Mouse (Mus musculus): Measurements from ENCODE around the gene Epha7. TPM values are rescaled to one million over a fixed set of nuclear protein-coding genes. Genes with fewer than 3 reads are reported as not detected.
A peak's percentile ranks its signal among the peaks of the same experiment; 100 is the strongest.

Epha7 gene
- polyA plus RNA-seq, 1 experiment from 2014 or later: 61.3 TPM

- WGBS: under 1% methylated on average over 64 of the region's 72 CpGs
- H3K4me1 ChIP-seq (ENCODE audit: insufficient read depth): no peaks in the 10 kb centered on the region
- DNase-seq: peak; percentile 83
- H3K36me3 ChIP-seq (ENCODE audit: insufficient read depth): 0 out of 2 replicates have a peak, but pooled peaks cover 2% of the 10 kb centered on the region
- H3K27me3 ChIP-seq (ENCODE audit: insufficient read depth, low read length): no peaks in the 10 kb centered on the region
- peak overlapping the region; percentile 85 for H3K4me3 ChIP-seq (ENCODE audit: low read depth, low read length)
- H3K4me2 ChIP-seq: peak overlapping the region; percentile 73
- H3K9ac ChIP-seq: peak overlapping the region; percentile 88
- TF ChIP-seq CTCF (IDR thresholded peaks at IDR 0.05; ENCODE audit: low read depth): peak; percentile 47
- no peaks in the 10 kb centered on the region for H3K9me3 ChIP-seq (ENCODE audit: low read depth, low read length)
- peak overlapping the region; percentile 95 for H3K27ac ChIP-seq (ENCODE audit: low read depth)
- ATAC-seq (ENCODE audit: insufficient read depth): peak; percentile 42
Measured at GRCm38 (mm10) chr4:28814816-28815620, 2.1 kb downstream of the Epha7 start.

GRCm38 (mm10) chr4:28815621-28815920, 2.6 kb downstream of the Epha7 start:
- peak overlapping the region; percentile 73 for H3K4me2 ChIP-seq

GRCm38 (mm10) chr4:28823616-28824015, 10.7 kb downstream of the Epha7 start:
- WGBS: 27% methylated on average over 1 of the region's 1 CpGs
- Histone ChIP-seq H3K4me3 (ENCODE audit: low read depth, low read length) (no peak overlapping the region), H3K27me3 (ENCODE audit: insufficient read depth, low read length) (no peaks in the 10 kb centered on the region), H3K4me2 (no peak overlapping the region), H3K27ac (ENCODE audit: low read depth) (no peak overlapping the region), H3K4me1 (ENCODE audit: insufficient read depth) (no peaks in the 10 kb centered on the region), H3K9ac (no peak overlapping the region), H3K36me3 (ENCODE audit: insufficient read depth) (peaks cover 24% of the 10 kb centered on the region; the same call in 1 of the 2 replicates), H3K9me3 (ENCODE audit: low read depth, low read length) (no peaks in the 10 kb centered on the region)
- ATAC-seq (ENCODE audit: insufficient read depth): no peak
- DNase-seq: no peak
- no peak for TF ChIP-seq CTCF (IDR thresholded peaks at IDR 0.05; ENCODE audit: low read depth)

More at GRCm38 (mm10) chr4:28815621-28815920, 2.6 kb downstream of the Epha7 start:
- Histone ChIP-seq H3K9me3 (ENCODE audit: low read depth, low read length) (no peaks in the 10 kb centered on the region), H3K4me1 (ENCODE audit: insufficient read depth) (no peaks in the 10 kb centered on the region), H3K9ac (peak overlapping the region; percentile 88), H3K4me3 (ENCODE audit: low read depth, low read length) (peak overlapping the region; percentile 85), H3K36me3 (ENCODE audit: insufficient read depth) (0 out of 2 replicates have a peak, but pooled peaks cover 7% of the 10 kb centered on the region), H3K27ac (ENCODE audit: low read depth) (peak overlapping the region; percentile 95; the same call in 1 of the 2 replicates), H3K27me3 (ENCODE audit: insufficient read depth, low read length) (no peaks in the 10 kb centered on the region)
- WGBS: 0% methylated on average over 15 of the region's 15 CpGs
- no peak for TF ChIP-seq CTCF (IDR thresholded peaks at IDR 0.05; ENCODE audit: low read depth)
- DNase-seq: no peak
- no peak for ATAC-seq (ENCODE audit: insufficient read depth)

GRCm38 (mm10) chr4:28824616-28825015, 11.7 kb downstream of the Epha7 start:
- no peak overlapping the region for H3K4me2 ChIP-seq
- H3K9me3 ChIP-seq (ENCODE audit: low read depth, low read length): no peaks in the 10 kb centered on the region
- H3K36me3 ChIP-seq (ENCODE audit: insufficient read depth): peaks cover 24% of the 10 kb centered on the region; the same call in 1 of the 2 replicates
- peak; percentile 61 for DNase-seq
- no peak for TF ChIP-seq CTCF (IDR thresholded peaks at IDR 0.05; ENCODE audit: low read depth)
- 24% methylated on average over 7 of the region's 7 CpGs for WGBS
- H3K27ac ChIP-seq (ENCODE audit: low read depth): no peak overlapping the region
- H3K4me1 ChIP-seq (ENCODE audit: insufficient read depth): no peaks in the 10 kb centered on the region
- no peak overlapping the region for H3K4me3 ChIP-seq (ENCODE audit: low read depth, low read length)
- no peak for ATAC-seq (ENCODE audit: insufficient read depth)
- H3K9ac ChIP-seq: no peak overlapping the region
- no peaks in the 10 kb centered on the region for H3K27me3 ChIP-seq (ENCODE audit: insufficient read depth, low read length)

- WGBS: 82% methylated on average over 3 of the region's 3 CpGs
- H3K9me3 ChIP-seq (ENCODE audit: low read depth, low read length): no peaks in the 10 kb centered on the region
- H3K4me2 ChIP-seq: no peak overlapping the region
- H3K36me3 ChIP-seq (ENCODE audit: insufficient read depth): 0 out of 2 replicates have a peak, but pooled peaks cover 8% of the 10 kb centered on the region
- DNase-seq (no peak), ATAC-seq (ENCODE audit: insufficient read depth) (no peak)
- H3K4me1 ChIP-seq (ENCODE audit: insufficient read depth): no peaks in the 10 kb centered on the region
- no peak overlapping the region for H3K9ac ChIP-seq
- no peaks in the 10 kb centered on the region for H3K27me3 ChIP-seq (ENCODE audit: insufficient read depth, low read length)
- H3K27ac ChIP-seq (ENCODE audit: low read depth): no peak overlapping the region
- H3K4me3 ChIP-seq (ENCODE audit: low read depth, low read length): no peak overlapping the region
- TF ChIP-seq CTCF (IDR thresholded peaks at IDR 0.05; ENCODE audit: low read depth): no peak
Measured at GRCm38 (mm10) chr4:28837669-28838068, 24.7 kb downstream of the Epha7 start.

GRCm38 (mm10) chr4:28846311-28846710, 33.4 kb downstream of the Epha7 start:
- 87% methylated on average over 4 of the region's 4 CpGs for WGBS
- TF ChIP-seq CTCF (IDR thresholded peaks at IDR 0.05; ENCODE audit: low read depth): no peak

GRCm38 (mm10) chr4:28850388-28850787, 37.5 kb downstream of the Epha7 start:
- Histone ChIP-seq H3K4me2 (no peak overlapping the region), H3K9me3 (ENCODE audit: low read depth, low read length) (no peaks in the 10 kb centered on the region), H3K27me3 (ENCODE audit: insufficient read depth, low read length) (no peaks in the 10 kb centered on the region), H3K9ac (no peak overlapping the region), H3K36me3 (ENCODE audit: insufficient read depth) (peaks cover 7% of the 10 kb centered on the region; the same call in 1 of the 2 replicates), H3K4me3 (ENCODE audit: low read depth, low read length) (no peak overlapping the region), H3K27ac (ENCODE audit: low read depth) (no peak overlapping the region), H3K4me1 (ENCODE audit: insufficient read depth) (no peaks in the 10 kb centered on the region)
- DNase-seq (no peak), ATAC-seq (ENCODE audit: insufficient read depth) (no peak)
- 28% methylated on average over 2 of the region's 2 CpGs for WGBS
- no peak for TF ChIP-seq CTCF (IDR thresholded peaks at IDR 0.05; ENCODE audit: low read depth)

More at GRCm38 (mm10) chr4:28846311-28846710, 33.4 kb downstream of the Epha7 start:
- DNase-seq (no peak), ATAC-seq (ENCODE audit: insufficient read depth) (no peak)
- Histone ChIP-seq H3K4me1 (ENCODE audit: insufficient read depth) (no peaks in the 10 kb centered on the region), H3K27me3 (ENCODE audit: insufficient read depth, low read length) (no peaks in the 10 kb centered on the region), H3K4me2 (no peak overlapping the region), H3K27ac (ENCODE audit: low read depth) (no peak overlapping the region), H3K9ac (no peak overlapping the region), H3K4me3 (ENCODE audit: low read depth, low read length) (no peak overlapping the region), H3K36me3 (ENCODE audit: insufficient read depth) (peaks cover 7% of the 10 kb centered on the region; the same call in 1 of the 2 replicates), H3K9me3 (ENCODE audit: low read depth, low read length) (no peaks in the 10 kb centered on the region)

Measured in lung, embryonic 14.5 days (tissue).